Mouse (Mus musculus) ovary, adult 2 months (tissue): Measurements from ENCODE around the gene Smox. TPM values are rescaled to one million over a fixed set of nuclear protein-coding genes. Genes with fewer than 3 reads are reported as not detected.

Source experiments
- polyA plus RNA-seq: library from polyadenylated mRNA; depleted of rRNA; stranded (reverse); fragments of >200 nt; gene quantifications from 2 replicates; pipeline ENCODE4 v1.2.3, GENCODE M21; 2012; rRNA removed

Gene Smox
- 51.0 and 66.3 TPM in 2 replicates for polyA plus RNA-seq

GRCm38 (mm10) chr2:131491196-131491595, at the start of gene Smox:
Gene Smox (plus strand): TSS chr2:131491496.

GRCm38 (mm10) chr2:131561891-131562585, 70.7 kb downstream of the Smox start, which contains the start of gene Adra1d:
Gene Adra1d (minus strand): TSS chr2:131562283.

Other genes starting within 250 kb of the Smox start
- 18.0 and 22.6 TPM in 2 replicates for gene Pank2, start 229.0 kb upstream of the Smox start, polyA plus RNA-seq
- 6.3 and 6.4 TPM in 2 replicates for gene Rnf24, start 138.6 kb upstream of the Smox start, polyA plus RNA-seq
- 11.5 and 15.3 TPM in 2 replicates for gene Adra1d, start 70.8 kb downstream of the Smox start, polyA plus RNA-seq